Mouse (Mus musculus) liver, postnatal 0 days (tissue): ENCODE results near the gene 1700015F17Rik. TPM values are rescaled to one million over a fixed set of nuclear protein-coding genes. Genes with fewer than 3 reads are reported as not detected.
A peak's percentile ranks its signal among the peaks of the same experiment; 100 is the strongest.

Experiments
- ATAC-seq: fragments of 200-750 bp; cut with Nextera tagmentation; 2 replicates; pipeline ENCODE4 v1.8.0; 2017; ENCODE audit warnings: mild to moderate bottlenecking, moderate library complexity
- DNase-seq: peaks from one replicate; pipeline ENCODE4 v3.0.0-alpha.2; 2016
- H3K27ac ChIP-seq: fragments of 300-500 bp; sonication (generic); 2 replicates; pipeline ENCODE4 v1.5.1; 2014; ENCODE audit warnings: antibody characterized with exemption, moderate library complexity, mild to moderate bottlenecking, low read depth
- H3K27me3 ChIP-seq: fragments of 300-500 bp; sonication (generic); 2 replicates; pipeline ENCODE4 v1.6.1; 2014; ENCODE audit warnings: low read length, control low read depth, mixed read lengths; ENCODE audit not compliant: insufficient read depth
- H3K36me3 ChIP-seq: fragments of 300-500 bp; sonication (generic); replicated peaks from 2 replicates; pipeline ENCODE4 v1.6.1; 2014; ENCODE audit warnings: mild to moderate bottlenecking, control low read depth, low read length, moderate library complexity, mixed read lengths; ENCODE audit not compliant: insufficient read depth
- H3K4me1 ChIP-seq: fragments of 300-500 bp; sonication (generic); 2 replicates; pipeline ENCODE4 v1.6.1; 2014; ENCODE audit warnings: antibody characterized with exemption, mild to moderate bottlenecking, control low read depth; ENCODE audit not compliant: insufficient read depth
- H3K4me2 ChIP-seq: fragments of 300-500 bp; sonication (generic); 2 replicates; pipeline ENCODE4 v1.6.1; 2014; ENCODE audit warnings: low read depth, mild to moderate bottlenecking, low read length, moderate library complexity, mixed read lengths
- H3K4me3 ChIP-seq: fragments of 300-500 bp; sonication (generic); 2 replicates; pipeline ENCODE4 v1.5.1; 2014; ENCODE audit warnings: low read depth, low read length
- H3K9ac ChIP-seq: fragments of 300-500 bp; sonication (generic); replicated peaks from 2 replicates; pipeline ENCODE4 v1.6.1; 2014; ENCODE audit warnings: mild to moderate bottlenecking, moderate library complexity
- H3K9me3 ChIP-seq: fragments of 300-500 bp; sonication (generic); 2 replicates; pipeline ENCODE4 v1.6.1; 2016; ENCODE audit warnings: mild to moderate bottlenecking, control low read depth, low read length, mixed read lengths
- CTCF ChIP-seq: sonication (generic); IDR thresholded peaks from 2 replicates; pipeline ENCODE4 v1.5.1; 2016; ENCODE audit warnings: antibody characterized with exemption, low read depth
- EP300 ChIP-seq: IDR thresholded peaks from 2 replicates; pipeline ENCODE4 v1.6.1; 2016; ENCODE audit warnings: antibody characterized with exemption, low read depth, mild to moderate bottlenecking
- WGBS: fragments of 180-500 bp; shearing (Covaris S2); extraction: QIAGEN DNeasy Blood & Tissue Kit; methylation state at CpG from one replicate; pipeline ENCODE4 v1.1.7; 2014; ENCODE audit not compliant: insufficient replicate concordance; 5-methylcytosine and 5-hydroxymethylcytosine counted together
- polyA plus RNA-seq: library from polyadenylated mRNA; unstranded; fragments of >200 nt; fragmentation: Nextera tagmentation; extraction: Ambion mirVana; gene quantifications from 2 replicates; pipeline ENCODE4 v1.2.1, GENCODE M21; 2015

Gene 1700015F17Rik
- polyA plus RNA-seq, 1 experiment from 2014 or later: not detected

DNA sequence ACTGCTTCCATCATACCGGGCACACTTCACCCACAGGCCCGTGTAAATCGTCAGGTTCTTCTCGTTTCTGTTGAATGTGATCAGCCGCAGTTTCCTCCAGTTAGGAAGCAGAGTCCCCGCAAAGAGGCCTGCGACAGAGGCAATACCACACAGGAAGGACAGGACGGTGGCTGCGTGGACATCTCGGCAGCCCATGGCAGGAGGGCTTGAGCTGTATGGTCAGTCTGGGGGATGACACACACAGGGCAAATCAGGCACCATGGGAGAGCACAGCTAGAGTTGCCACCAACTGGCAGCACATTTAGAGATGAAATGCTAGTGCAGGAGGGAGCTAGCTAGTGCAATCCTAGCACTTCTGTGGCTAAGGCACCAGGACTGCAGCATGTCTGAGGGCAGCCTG, 29.3 kb upstream of the 1700015F17Rik start:
- H3K9me3 ChIP-seq: no peaks in the 10 kb centered on the region
- H3K36me3 ChIP-seq: peaks cover 6% of the 10 kb centered on the region; the same call in 1 of the 2 replicates
- no peaks in the 10 kb centered on the region for H3K27me3 ChIP-seq
- H3K27ac ChIP-seq: no peak overlapping the region
- no peak overlapping the region for H3K4me3 ChIP-seq
- no peak overlapping the region for H3K4me2 ChIP-seq
- TF ChIP-seq CTCF (no peak), EP300 (no peak)
- H3K4me1 ChIP-seq: no peaks in the 10 kb centered on the region
- ATAC-seq: no peak
- WGBS: 80% methylated on average over 10 of the region's 10 CpGs
- no peak overlapping the region for H3K9ac ChIP-seq
- no peak for DNase-seq

GRCm38 (mm10) chr5:5507701-5508225, 28.8 kb upstream of the 1700015F17Rik start:
- H3K9ac ChIP-seq: no peak overlapping the region
- no peaks in the 10 kb centered on the region for H3K27me3 ChIP-seq
- H3K27ac ChIP-seq: no peak overlapping the region
- no peak overlapping the region for H3K4me3 ChIP-seq
- 62% methylated on average over 20 of the region's 20 CpGs for WGBS
- DNase-seq: peak; percentile 73
- H3K4me2 ChIP-seq: no peak overlapping the region
- ATAC-seq: peak; percentile 48; the same call in 1 of the 2 replicates
- H3K9me3 ChIP-seq: no peaks in the 10 kb centered on the region
- H3K4me1 ChIP-seq: no peaks in the 10 kb centered on the region
- TF ChIP-seq EP300 (no peak), CTCF (peak; percentile 74)
- H3K36me3 ChIP-seq: peaks cover 6% of the 10 kb centered on the region; the same call in 1 of the 2 replicates

DNA sequence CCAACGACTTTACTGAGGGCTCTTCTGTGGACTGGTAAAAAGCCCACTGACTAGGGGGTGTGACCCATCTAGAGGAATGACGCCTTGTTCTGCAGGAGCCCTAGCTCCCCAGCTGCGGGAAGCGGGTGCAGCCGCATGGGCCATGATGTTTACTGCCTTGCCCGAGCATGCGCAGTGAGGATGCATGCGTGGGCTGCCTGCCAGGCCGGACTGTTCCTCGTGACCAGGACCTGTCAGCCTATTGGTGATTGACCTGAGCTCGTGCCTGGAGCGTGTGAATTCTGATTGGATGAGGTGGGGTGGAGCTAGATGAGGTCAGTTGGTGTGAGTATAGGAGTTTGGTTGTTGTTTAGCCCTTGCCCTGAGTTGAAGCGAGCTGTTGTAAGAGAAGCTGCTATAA, 25.5 kb upstream of the 1700015F17Rik start:
- WGBS: 79% methylated on average over 13 of the region's 13 CpGs

GRCm38 (mm10) chr5:5503381-5503780, 24.4 kb upstream of the 1700015F17Rik start:
- 0 out of 2 replicates have a peak, but pooled peaks cover 3% of the 10 kb centered on the region for H3K36me3 ChIP-seq
- no peak for TF ChIP-seq CTCF
- no peak for TF ChIP-seq EP300
- no peak for DNase-seq
- 82% methylated on average over 4 of the region's 4 CpGs for WGBS
- ATAC-seq: no peak
- H3K4me1 ChIP-seq: no peaks in the 10 kb centered on the region
- no peaks in the 10 kb centered on the region for H3K9me3 ChIP-seq
- no peak overlapping the region for H3K9ac ChIP-seq
- H3K27me3 ChIP-seq: no peaks in the 10 kb centered on the region
- H3K27ac ChIP-seq: no peak overlapping the region
- no peak overlapping the region for H3K4me3 ChIP-seq
- H3K4me2 ChIP-seq: no peak overlapping the region

More for the DNA sequence above, 25.5 kb upstream of the 1700015F17Rik start:
- no peak for ATAC-seq
- no peak overlapping the region for H3K27ac ChIP-seq
- no peaks in the 10 kb centered on the region for H3K4me1 ChIP-seq
- no peak overlapping the region for H3K4me3 ChIP-seq
- 0 out of 2 replicates have a peak, but pooled peaks cover 3% of the 10 kb centered on the region for H3K36me3 ChIP-seq
- no peaks in the 10 kb centered on the region for H3K27me3 ChIP-seq
- no peak for DNase-seq
- no peaks in the 10 kb centered on the region for H3K9me3 ChIP-seq
- TF ChIP-seq CTCF: no peak
- no peak for TF ChIP-seq EP300
- no peak overlapping the region for H3K4me2 ChIP-seq
- H3K9ac ChIP-seq: no peak overlapping the region

GRCm38 (mm10) chr5:5501583-5501982, 22.6 kb upstream of the 1700015F17Rik start:
- WGBS: 56% methylated on average over 2 of the region's 2 CpGs
- TF ChIP-seq EP300: no peak
- no peak for TF ChIP-seq CTCF
- H3K4me3 ChIP-seq: no peak overlapping the region
- no peak for DNase-seq
- H3K4me2 ChIP-seq: no peak overlapping the region
- no peaks in the 10 kb centered on the region for H3K36me3 ChIP-seq
- no peak overlapping the region for H3K9ac ChIP-seq
- H3K4me1 ChIP-seq: no peaks in the 10 kb centered on the region
- H3K27me3 ChIP-seq: no peaks in the 10 kb centered on the region
- no peaks in the 10 kb centered on the region for H3K9me3 ChIP-seq
- no peak for ATAC-seq
- H3K27ac ChIP-seq: no peak overlapping the region

- no peak for ATAC-seq
- Histone ChIP-seq H3K27me3 (no peaks in the 10 kb centered on the region), H3K9me3 (no peaks in the 10 kb centered on the region), H3K9ac (no peak overlapping the region), H3K27ac (no peak overlapping the region), H3K4me3 (no peak overlapping the region), H3K4me1 (no peaks in the 10 kb centered on the region), H3K36me3 (no peaks in the 10 kb centered on the region), H3K4me2 (no peak overlapping the region)
- TF ChIP-seq EP300: no peak
- no peak for TF ChIP-seq CTCF
- DNase-seq: no peak
- WGBS: 54% methylated on average over 3 of the region's 3 CpGs
Observed at GRCm38 (mm10) chr5:5496393-5496792, 17.4 kb upstream of the 1700015F17Rik start.
